7 mouse cellular contexts compared by ENCODE assay signal in the genomic region with DNA sequence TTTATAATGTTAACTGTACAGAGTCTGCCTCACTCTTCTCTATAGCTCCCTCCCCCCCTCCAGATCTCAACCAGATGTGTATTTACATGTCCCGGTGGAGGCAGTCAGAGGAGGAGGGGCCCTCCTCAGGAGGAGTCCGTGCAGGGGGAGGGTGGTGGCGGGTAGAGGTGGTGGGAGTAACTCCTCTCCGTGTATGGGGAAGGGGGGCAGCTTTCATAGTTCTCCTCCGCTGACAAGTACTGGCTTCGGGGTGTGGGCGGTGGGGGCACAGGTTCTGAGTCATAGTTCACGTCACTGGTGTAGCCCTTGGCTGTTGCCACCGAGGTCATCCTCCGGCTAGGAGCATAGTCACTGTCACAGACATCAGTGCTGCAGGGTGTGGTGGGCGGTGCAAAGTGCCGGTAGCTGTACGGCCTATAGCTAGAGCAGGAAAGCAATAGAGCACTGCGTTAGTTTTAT. TPM values are rescaled to one million over a fixed set of nuclear protein-coding genes. Genes with fewer than 3 reads are reported as not detected.
A peak's percentile ranks its signal among the peaks of the same experiment; 100 is the strongest.
DNase-seq lines count a peak whose midpoint lies in the region; ATAC-seq lines count a peak whose summit lies in the region.

No protein-coding gene starts in this region.

- no peak overlapping the region for H3K4me3 ChIP-seq in midbrain, embryonic 12.5 days
- H3K4me3 ChIP-seq in midbrain, embryonic 10.5 days: no peak overlapping the region
- H3K4me3 ChIP-seq in midbrain, embryonic 14.5 days (replicated peaks; ENCODE audit: low read depth, low read length): no peak overlapping the region

- ATAC-seq in midbrain, embryonic 12.5 days (ENCODE audit: low FRiP score, low read depth): peak; percentile 72
- ATAC-seq in midbrain, embryonic 14.5 days (ENCODE audit: low FRiP score, low TSS enrichment): peak; percentile 62

- H3K4me2 ChIP-seq in midbrain, embryonic 12.5 days (replicated peaks): no peak overlapping the region
- no peak overlapping the region for H3K4me2 ChIP-seq in midbrain, embryonic 14.5 days (ENCODE audit: low read length)

- no peaks in the 10 kb centered on the region for H3K9me3 ChIP-seq in midbrain, embryonic 12.5 days
- H3K9me3 ChIP-seq in midbrain, embryonic 10.5 days (replicated peaks): no peaks in the 10 kb centered on the region
- H3K9me3 ChIP-seq in midbrain, embryonic 14.5 days (ENCODE audit: control insufficient read depth, low read length): no peaks in the 10 kb centered on the region

- 68% methylated on average over 14 of the region's 14 CpGs for WGBS in midbrain, embryonic 12.5 days
- WGBS in midbrain, embryonic 10.5 days: 84% methylated on average over 14 of the region's 14 CpGs
- WGBS in midbrain, embryonic 14.5 days: 64% methylated on average over 14 of the region's 14 CpGs

- no peak overlapping the region for H3K9ac ChIP-seq in midbrain, embryonic 12.5 days (replicated peaks)
- no peak overlapping the region for H3K9ac ChIP-seq in midbrain, embryonic 14.5 days (replicated peaks; ENCODE audit: low read length)

- no peak overlapping the region; the same call in 1 of the 2 replicates for H3K27ac ChIP-seq in midbrain, embryonic 12.5 days (replicated peaks)
- H3K27ac ChIP-seq in midbrain, embryonic 10.5 days (replicated peaks): no peak overlapping the region
- 0 out of 2 replicates have a peak overlapping the region, but pooled peaks have one; percentile 17 for H3K27ac ChIP-seq in midbrain, embryonic 14.5 days (replicated peaks; ENCODE audit: low read depth, low read length)

- no peaks in the 10 kb centered on the region for H3K27me3 ChIP-seq in midbrain, embryonic 12.5 days
- no peaks in the 10 kb centered on the region for H3K27me3 ChIP-seq in midbrain, embryonic 10.5 days (ENCODE audit: low read depth, poor library complexity, severe bottlenecking)
- no peaks in the 10 kb centered on the region for H3K27me3 ChIP-seq in midbrain, embryonic 14.5 days (ENCODE audit: control insufficient read depth, insufficient read depth, low read length)

- no peak for DNase-seq in midbrain, embryonic 10.5 days (ENCODE audit: low spot score)
- DNase-seq in brain, adult 2 months (ENCODE audit: low read depth, low spot score): peak; percentile 69
- DNase-seq in gastrocnemius, postnatal 25 days: peak; percentile 32
- peak; percentile 8 for DNase-seq in midbrain, embryonic 14.5 days
- no peak for DNase-seq in thymus, postnatal 10 days (ENCODE audit: low spot score in 2 of 2)
- no peak for DNase-seq in heart, adult 8-10 months (ENCODE audit: low spot score)

- peaks cover 59% of the 10 kb centered on the region for H3K36me3 ChIP-seq in midbrain, embryonic 12.5 days
- H3K36me3 ChIP-seq in midbrain, embryonic 10.5 days: peaks cover 87% of the 10 kb centered on the region
- H3K36me3 ChIP-seq in midbrain, embryonic 14.5 days (ENCODE audit: control insufficient read depth, insufficient read depth, low read length): peaks cover 65% of the 10 kb centered on the region

- H3K4me1 ChIP-seq in midbrain, embryonic 12.5 days: no peaks in the 10 kb centered on the region
- H3K4me1 ChIP-seq in midbrain, embryonic 10.5 days: peaks cover 6% of the 10 kb centered on the region; the same call in 1 of the 2 replicates
- H3K4me1 ChIP-seq in midbrain, embryonic 14.5 days (ENCODE audit: control insufficient read depth, insufficient read depth, low read length): no peaks in the 10 kb centered on the region

RNA-seq across cellular contexts. Expression of a gene that starts 54.6 kb away (rescaled TPM):
- 0.10 TPM in 1 of 2 replicates, not detected in the other for polyA plus RNA-seq in midbrain, embryonic 12.5 days (2016; fragmentation: Nextera tagmentation; extraction: Ambion mirVana)
- polyA plus RNA-seq in midbrain, embryonic 10.5 days (2016; fragmentation: Nextera tagmentation; extraction: Ambion mirVana): 0.09 and 0.12 TPM in 2 replicates
- not detected for total RNA-seq in gastrocnemius, postnatal 25 days (2021)
- not detected in 2 replicates for polyA plus RNA-seq in midbrain, embryonic 14.5 days (2014; fragmentation: Nextera tagmentation; extraction: Ambion mirVana)
- not detected for total RNA-seq in heart, adult 8-10 months (2022)

Comparison
In these comparisons a context has a peak if more than half of its experiments do, and no peak if none do; other contexts are left out.
1. DNase-seq: peak in brain, adult 2 months (single experiment), gastrocnemius, postnatal 25 days (single experiment) and midbrain, embryonic 14.5 days (single experiment); none in midbrain, embryonic 10.5 days (single experiment), thymus, postnatal 10 days (0 of 2) and heart, adult 8-10 months (single experiment).